Mouse (Mus musculus) CH12.LX (cell line): ENCODE measurements around the gene Kcmf1. TPM values are rescaled to one million over a fixed set of nuclear protein-coding genes. Genes with fewer than 3 reads are reported as not detected.

Experiments used
- DNase-seq: peaks from one replicate; pipeline ENCODE4 v3.0.0-alpha.2; 2013; ENCODE audit errors: extremely low read depth
- H3K27ac ChIP-seq: 2 replicates; pipeline ENCODE4 v1.5.1; 2012; ENCODE audit warnings: low read depth, mild to moderate bottlenecking, control low read depth, moderate library complexity; ENCODE audit not compliant: insufficient read depth
- H3K27me3 ChIP-seq: replicated peaks from 2 replicates; pipeline ENCODE3; 2012; ENCODE audit warnings: inconsistent platforms
- H3K36me3 ChIP-seq, 2 experiments: replicated peaks in 1 of 2; 2 replicates each; pipeline versions ENCODE3 to v1.6.1; 2012; ENCODE audit warnings: inconsistent platforms in 1 of 2, low read length in 1 of 2, mild to moderate bottlenecking in 1 of 2, mixed read lengths in 1 of 2, moderate library complexity in 1 of 2; ENCODE audit not compliant: control insufficient read depth in 1 of 2, insufficient read depth in 1 of 2
- H3K4me1 ChIP-seq, 2 experiments: 2 replicates each; pipeline ENCODE4 v1.6.1; 2012; ENCODE audit warnings: inconsistent platforms in 1 of 2, moderate library complexity in 1 of 2; ENCODE audit not compliant: insufficient read depth in 2 of 2, control insufficient read depth in 1 of 2
- H3K4me2 ChIP-seq: 2 replicates; pipeline ENCODE4 v1.6.1; 2012; ENCODE audit warnings: low read depth, mild to moderate bottlenecking, control low read depth; ENCODE audit not compliant: poor library complexity, insufficient read depth, severe bottlenecking
- H3K4me3 ChIP-seq, 3 experiments: fragments of 150-350 bp in 1 of 3; sonication (generic) in 1 of 3; replicated peaks in 1 of 3; 2 replicates each; pipeline versions ENCODE3 to v1.5.1; 2011 to 2012; ENCODE audit warnings: low read depth in 2 of 3, low read length in 2 of 3, mild to moderate bottlenecking in 2 of 3, moderate library complexity in 2 of 3, control low read depth in 1 of 3, improper control_type of control experiment in 1 of 3, inconsistent platforms in 1 of 3, mixed read lengths in 1 of 3; ENCODE audit not compliant: poor library complexity in 1 of 3
- H3K79me2 ChIP-seq: replicated peaks from 2 replicates; pipeline ENCODE4 v1.6.1; 2012; ENCODE audit warnings: mild to moderate bottlenecking, moderate library complexity; ENCODE audit not compliant: control insufficient read depth, poor library complexity, insufficient read depth, severe bottlenecking; ENCODE audit errors: extremely low read depth
- H3K9ac ChIP-seq: 2 replicates; pipeline ENCODE4 v1.6.1; 2012; ENCODE audit warnings: low read depth, mild to moderate bottlenecking, control low read depth, moderate library complexity; ENCODE audit not compliant: insufficient read depth
- H3K9me3 ChIP-seq: replicated peaks from 2 replicates; pipeline ENCODE3; 2012; ENCODE audit warnings: low read length, inconsistent platforms, mixed read lengths
- CHD2 ChIP-seq: IDR thresholded peaks from 2 replicates; pipeline ENCODE4 v1.6.1; 2011; ENCODE audit warnings: low read length, improper control_type of control experiment
- ELF1 ChIP-seq: IDR thresholded peaks from 2 replicates; pipeline ENCODE4 v1.6.1; 2014; ENCODE audit warnings: low read depth, mild to moderate bottlenecking, inconsistent platforms, low read length, improper control_type of control experiment
- EP300 ChIP-seq: IDR thresholded peaks from 2 replicates; pipeline ENCODE4 v1.6.1; 2011; ENCODE audit warnings: low read length, improper control_type of control experiment
- ETS1 ChIP-seq: conservative IDR thresholded peaks from 2 replicates; pipeline ENCODE4 v1.6.1; 2012; ENCODE audit warnings: low read depth, mild to moderate bottlenecking, inconsistent platforms, low read length, improper control_type of control experiment, moderate library complexity
- GABPA ChIP-seq: IDR thresholded peaks from 2 replicates; pipeline ENCODE4 v1.6.1; 2012; ENCODE audit warnings: low read depth, low read length, improper control_type of control experiment, inconsistent platforms; ENCODE audit not compliant: insufficient replicate concordance
- HCFC1 ChIP-seq: IDR thresholded peaks from 2 replicates; pipeline ENCODE4 v1.6.1; 2012; ENCODE audit warnings: low read depth, mild to moderate bottlenecking, inconsistent platforms, low read length, improper control_type of control experiment
- JUN ChIP-seq: IDR thresholded peaks from 2 replicates; pipeline ENCODE4 v1.6.1; 2011; ENCODE audit warnings: low read depth, mild to moderate bottlenecking, low read length, improper control_type of control experiment, moderate library complexity; ENCODE audit not compliant: insufficient read depth
- JUND ChIP-seq: conservative IDR thresholded peaks from 2 replicates; pipeline ENCODE4 v1.6.1; 2011; ENCODE audit warnings: low read depth, low read length, improper control_type of control experiment
- MAFK ChIP-seq: IDR thresholded peaks from 2 replicates; pipeline ENCODE4 v1.6.1; 2011; ENCODE audit warnings: low read length, improper control_type of control experiment; ENCODE audit not compliant: insufficient replicate concordance
- MAZ ChIP-seq: IDR thresholded peaks from 2 replicates; pipeline ENCODE4 v1.6.1; 2012; ENCODE audit warnings: low read depth, mild to moderate bottlenecking, inconsistent platforms, low read length, improper control_type of control experiment, moderate library complexity
- MXI1 ChIP-seq: IDR thresholded peaks from 2 replicates; pipeline ENCODE4 v1.6.1; 2011; ENCODE audit warnings: mild to moderate bottlenecking, low read depth, low read length, improper control_type of control experiment
- NELFE ChIP-seq: IDR thresholded peaks from 2 replicates; pipeline ENCODE4 v1.6.1; 2011; ENCODE audit warnings: low read depth, low read length, improper control_type of control experiment
- PAX5 ChIP-seq: IDR thresholded peaks from 2 replicates; pipeline ENCODE4 v1.6.1; 2012; ENCODE audit warnings: low read length, inconsistent platforms, mixed read lengths
- RAD21 ChIP-seq: IDR thresholded peaks from 2 replicates; pipeline ENCODE4 v1.6.1; 2011; ENCODE audit warnings: low read depth, mild to moderate bottlenecking, low read length, improper control_type of control experiment, moderate library complexity
- RCOR1 ChIP-seq: conservative IDR thresholded peaks from 2 replicates; pipeline ENCODE4 v1.6.1; 2012; ENCODE audit warnings: low read depth, mild to moderate bottlenecking, inconsistent platforms, low read length, improper control_type of control experiment
- SIN3A ChIP-seq: IDR thresholded peaks from 2 replicates; pipeline ENCODE4 v1.6.1; 2012; ENCODE audit warnings: low read length, improper control_type of control experiment, inconsistent platforms
- TBP ChIP-seq: conservative IDR thresholded peaks from 2 replicates; pipeline ENCODE4 v1.6.1; 2011; ENCODE audit warnings: low read depth, low read length, improper control_type of control experiment
- TCF12 ChIP-seq: IDR thresholded peaks from 2 replicates; pipeline ENCODE4 v1.6.1; 2014; ENCODE audit warnings: low read depth, mild to moderate bottlenecking, inconsistent platforms, low read length, improper control_type of control experiment
- UBTF ChIP-seq: IDR thresholded peaks from 2 replicates; pipeline ENCODE4 v1.6.1; 2012; ENCODE audit warnings: low read depth, mild to moderate bottlenecking, inconsistent platforms, low read length, improper control_type of control experiment, moderate library complexity
- USF1 ChIP-seq: IDR thresholded peaks from 2 replicates; pipeline ENCODE4 v1.6.1; 2014; ENCODE audit warnings: low read depth, mild to moderate bottlenecking, inconsistent platforms, low read length, improper control_type of control experiment
- ZC3H11A ChIP-seq: IDR thresholded peaks from 2 replicates; pipeline ENCODE4 v1.6.1; 2012; ENCODE audit warnings: low read depth, mild to moderate bottlenecking, inconsistent platforms, low read length, improper control_type of control experiment
- ZNF384 ChIP-seq: IDR thresholded peaks from 2 replicates; pipeline ENCODE4 v1.6.1; 2012; ENCODE audit warnings: low read depth, low read length, improper control_type of control experiment, inconsistent platforms
- dilution Hi-C: fragments of 300-500 bp; cut with MboI; formaldehyde crosslinking; loops from 2 replicates; pipeline ENCODE4 v1.14.3; 2020; ENCODE audit warnings: low sequenced_read_pairs; ENCODE audit not compliant: extremely low pct_unique_long_range_greater_than_20kb, extremely low pct_ligation_motif_present
- in situ Hi-C: fragments of 300-500 bp; cut with MboI; formaldehyde crosslinking; loops from 3 replicates; pipeline ENCODE4 v1.14.3; 2019; ENCODE audit warnings: low sequenced_read_pairs, low pct_ligation_motif_present, low pct_unique_long_range_greater_than_20kb, mixed read lengths
- polyA plus RNA-seq: library from polyadenylated mRNA; unstranded; fragments of >175 nt; gene quantifications from 2 replicates; pipeline ENCODE4 v1.2.1, GENCODE M21; 2012; ENCODE audit warnings: low read depth; ENCODE audit not compliant: insufficient read length
- total RNA-seq, 2 experiments: library from RNA; depleted of rRNA; stranded (reverse); fragments of 300-350 nt in 1 of 2; fragments of >200 nt in 1 of 2; gene quantifications; 2 replicates each; pipeline ENCODE4 v1.2.3; 2012 to 2014

The Kcmf1 gene
- total and polyA plus RNA-seq, 3 experiments, result 98.0 to 207 (median 108) TPM

- Histone ChIP-seq H3K9me3 (peaks cover 2% of the 10 kb centered on the region), H3K4me2 (no peak overlapping the region), H3K4me3 (no peak overlapping the region), H3K9ac (no peak overlapping the region), H3K79me2 (peaks cover 21% of the 10 kb centered on the region), H3K4me1 (peaks cover 4 to 18% of the 10 kb centered on the region in 2 experiments; a peak in 2 of 4 replicates), H3K27me3 (no peaks in the 10 kb centered on the region), H3K36me3 (peaks cover 51 to 96% of the 10 kb centered on the region in 2 experiments), H3K27ac (no peak overlapping the region)
- TF ChIP-seq HCFC1, result no peak
- TF ChIP-seq ZC3H11A, result no peak
- no peak for TF ChIP-seq MAFK
- no peak for DNase-seq
- in situ Hi-C loops (no loop called here), dilution Hi-C loops (no loop called here)
Observed at GRCm38 (mm10) chr6:72854256-72854655, 45.5 kb downstream of the Kcmf1 start.

- peaks cover 62 to 96% of the 10 kb centered on the region in 2 experiments for H3K36me3 ChIP-seq
- DNase-seq, result no peak
- in situ Hi-C loops (no loop called here), dilution Hi-C loops (no loop called here)
- no peaks in the 10 kb centered on the region for H3K27me3 ChIP-seq
- no peak for TF ChIP-seq ZNF384
- TF ChIP-seq TBP, result no peak
- TF ChIP-seq EP300, result no peak
- no peak for TF ChIP-seq ELF1
- no peak for TF ChIP-seq USF1
- no peak for TF ChIP-seq CHD2
- no peak for TF ChIP-seq RCOR1
- TF ChIP-seq PAX5, result no peak
- TF ChIP-seq GABPA, result no peak
- no peak for TF ChIP-seq MXI1
- TF ChIP-seq JUN, result no peak
- TF ChIP-seq RAD21, result no peak
- TF ChIP-seq UBTF, result no peak
- no peak for TF ChIP-seq TCF12
- no peak for TF ChIP-seq NELFE
- TF ChIP-seq SIN3A, result no peak
- no peak for TF ChIP-seq JUND
- no peak for TF ChIP-seq ETS1
- no peak for TF ChIP-seq MAZ
- H3K9me3 ChIP-seq, result peaks cover 2% of the 10 kb centered on the region
- peaks cover 15% of the 10 kb centered on the region for H3K79me2 ChIP-seq
- H3K27ac ChIP-seq, result no peak overlapping the region
- H3K4me3 ChIP-seq, result no peak overlapping the region
- H3K4me2 ChIP-seq, result no peak overlapping the region
- H3K9ac ChIP-seq, result no peak overlapping the region
- H3K4me1 ChIP-seq, result peaks cover 4 to 18% of the 10 kb centered on the region in 2 experiments; a peak in 2 of 4 replicates
Observed at GRCm38 (mm10) chr6:72852180-72852579, 47.6 kb downstream of the Kcmf1 start.
